Mouse (Mus musculus): ENCODE data around the gene Epb41l1. TPM values are rescaled to one million over a fixed set of nuclear protein-coding genes. Genes with fewer than 3 reads are reported as not detected.

Gene Epb41l1
- polyA plus RNA-seq (2012; ENCODE audit: low replicate concordance) = 4.2 and 7.4 TPM in 2 replicates

GRCm38 (mm10) chr2:156420694-156421380, at the start of gene Epb41l1:
Epb41l1 (plus strand) TSS chr2:156420909.

GRCm38 (mm10) chr2:156547123-156547891, 126.6 kb downstream of the Epb41l1 start, which contains the start of gene Aar2:
Aar2 (plus strand) TSS chr2:156547584.

Other genes with a start within 250 kb of the Epb41l1 start
- gene Rbm39, start 240.7 kb upstream of the Epb41l1 start, polyA plus RNA-seq (2012; ENCODE audit: low replicate concordance) = 324 and 419 TPM in 2 replicates
- gene Phf20, start 224.4 kb upstream of the Epb41l1 start, polyA plus RNA-seq (2012; ENCODE audit: low replicate concordance) = 41.6 and 53.4 TPM in 2 replicates
- 0.55 and 2.6 TPM in 2 replicates for gene Cnbd2, start 108.6 kb upstream of the Epb41l1 start, polyA plus RNA-seq (2012; ENCODE audit: low replicate concordance)
- gene Scand1, start 108.2 kb upstream of the Epb41l1 start, polyA plus RNA-seq (2012; ENCODE audit: low replicate concordance) = 790 and 1,824 TPM in 2 replicates
- gene Aar2, start 126.7 kb downstream of the Epb41l1 start, polyA plus RNA-seq (2012; ENCODE audit: low replicate concordance) = 9.3 and 19.6 TPM in 2 replicates
- gene Dlgap4, start 192.8 kb downstream of the Epb41l1 start, polyA plus RNA-seq (2012; ENCODE audit: low replicate concordance) = 72.1 and 136 TPM in 2 replicates

Data from hematopoietic multipotent progenitor cell, adult 10-12 weeks (in vitro differentiated cells).